Mouse (Mus musculus) right cerebral cortex, postnatal 10 days (tissue): ENCODE results near the gene Gm20906.
"Not testable (repeated sequence)": the region's sequence is repeated elsewhere in the genome, so short reads cannot be mapped to it uniquely, and the experiment has no call there.

ENCODE experiments used
- DNase-seq, 2 experiments: peaks; one replicate each; pipeline ENCODE4 v3.0.0; 2021; ENCODE audit warnings: low spot score in 2 of 2

Gm20906 gene

DNA sequence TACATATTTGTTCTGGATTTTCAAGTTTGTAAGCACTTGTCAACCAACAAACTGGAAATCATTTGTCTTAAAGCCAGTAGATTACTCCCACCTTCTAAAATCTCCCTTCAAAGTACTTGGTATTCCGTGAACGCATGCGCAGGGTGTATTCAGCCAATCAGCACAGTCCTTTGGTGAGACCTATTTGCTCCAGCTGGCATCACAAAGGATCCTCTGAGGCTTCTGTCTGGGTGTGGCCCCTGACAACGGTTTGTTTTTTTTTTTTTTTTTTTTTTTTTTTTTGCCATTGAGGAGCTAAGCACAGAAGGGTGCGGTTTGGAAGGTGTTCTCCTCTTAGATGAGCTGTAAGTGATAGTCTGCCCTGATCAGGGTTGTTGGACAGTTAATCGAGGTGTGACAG, at the start of gene Gm20906:
Gene Gm20906, plus strand, starts transcription at position 301 of the 400 bp plus-strand sequence.
- DNase-seq: not testable (repeated sequence)
